Mouse (Mus musculus) adrenal gland, postnatal 14 days (tissue): ENCODE results near the gene Acap3. TPM values are rescaled to one million over a fixed set of nuclear protein-coding genes. Genes with fewer than 3 reads are reported as not detected.

Source experiments
- DNase-seq: peaks from one replicate; pipeline ENCODE4 v3.0.0; 2021; ENCODE audit warnings: mixed read lengths
- total RNA-seq: library from RNA; stranded (reverse); gene quantifications from 2 replicates; pipeline ENCODE4 v1.2.3, GENCODE M21; 2021

Acap3 gene
- total RNA-seq, 1 experiment from 2014 or later, result 20.3 TPM

GRCm38 (mm10) chr4:155886330-155886729, 5.3 kb upstream of the Acap3 start:
- DNase-seq, result peak; percentile 1

GRCm38 (mm10) chr4:155887674-155888073, 3.9 kb upstream of the Acap3 start:
- DNase-seq, result no peak

GRCm38 (mm10) chr4:155888181-155888580, 3.4 kb upstream of the Acap3 start:
- no peak for DNase-seq

- no peak for DNase-seq
These were observed 2.3 kb upstream of the Acap3 start for GRCm38 (mm10) chr4:155889316-155889715.

GRCm38 (mm10) chr4:155891011-155891471, 581 bp upstream of the Acap3 start:
- no peak for DNase-seq

- peak; percentile 93 for DNase-seq
These were observed 395 bp downstream of the Acap3 start for GRCm38 (mm10) chr4:155892017-155892416.

GRCm38 (mm10) chr4:155892438-155893211, 1.0 kb downstream of the Acap3 start:
- DNase-seq, result peak; percentile 79

- DNase-seq, result no peak
These were observed 1.6 kb downstream of the Acap3 start for GRCm38 (mm10) chr4:155893212-155893690.

GRCm38 (mm10) chr4:155894311-155894881, 2.8 kb downstream of the Acap3 start:
- peak; percentile 82 for DNase-seq

- DNase-seq, result peak; percentile 77
These were observed 3.6 kb downstream of the Acap3 start for GRCm38 (mm10) chr4:155895216-155895615.

GRCm38 (mm10) chr4:155895826-155896225, 4.2 kb downstream of the Acap3 start:
- no peak for DNase-seq

- DNase-seq, result no peak
These were observed 4.8 kb downstream of the Acap3 start for GRCm38 (mm10) chr4:155896461-155896860.

- no peak for DNase-seq
These were observed 6.7 kb downstream of the Acap3 start for GRCm38 (mm10) chr4:155898318-155898717.

- DNase-seq, result no peak
These were observed 7.7 kb downstream of the Acap3 start for GRCm38 (mm10) chr4:155899355-155899754.

- peak; percentile 54 for DNase-seq
These were observed 9.6 kb downstream of the Acap3 start for GRCm38 (mm10) chr4:155901205-155901604.

GRCm38 (mm10) chr4:155903246-155903645, 11.6 kb downstream of the Acap3 start:
- DNase-seq, result peak; percentile 1

- DNase-seq, result peak; percentile 58
These were observed 12.9 kb downstream of the Acap3 start for GRCm38 (mm10) chr4:155904318-155905102.

- no peak for DNase-seq
These were observed 14.0 kb downstream of the Acap3 start for GRCm38 (mm10) chr4:155905634-155906033.

- no peak for DNase-seq
These were observed 14.5 kb downstream of the Acap3 start for GRCm38 (mm10) chr4:155906125-155906524.

GRCm38 (mm10) chr4:155907003-155907402, 15.4 kb downstream of the Acap3 start:
- peak; percentile 18 for DNase-seq

- no peak for DNase-seq
These were observed 16.7 kb downstream of the Acap3 start for GRCm38 (mm10) chr4:155908281-155908680.

GRCm38 (mm10) chr4:155908751-155909150, 17.1 kb downstream of the Acap3 start:
- no peak for DNase-seq

- DNase-seq, result no peak
These were observed 40.4 kb downstream of the Acap3 start for GRCm38 (mm10) chr4:155932031-155932430.
